Mouse (Mus musculus): ENCODE results near the gene Morc3. TPM values are rescaled to one million over a fixed set of nuclear protein-coding genes. Genes with fewer than 3 reads are reported as not detected.

The Morc3 gene
- polyA plus RNA-seq (2014; fragmentation: Illumina TruSeq; extraction: RNeasy Lipid Tissue Mini Kit (QIAGEN cat#74804); ENCODE audit: low read depth, low replicate concordance), result 135 TPM

DNA sequence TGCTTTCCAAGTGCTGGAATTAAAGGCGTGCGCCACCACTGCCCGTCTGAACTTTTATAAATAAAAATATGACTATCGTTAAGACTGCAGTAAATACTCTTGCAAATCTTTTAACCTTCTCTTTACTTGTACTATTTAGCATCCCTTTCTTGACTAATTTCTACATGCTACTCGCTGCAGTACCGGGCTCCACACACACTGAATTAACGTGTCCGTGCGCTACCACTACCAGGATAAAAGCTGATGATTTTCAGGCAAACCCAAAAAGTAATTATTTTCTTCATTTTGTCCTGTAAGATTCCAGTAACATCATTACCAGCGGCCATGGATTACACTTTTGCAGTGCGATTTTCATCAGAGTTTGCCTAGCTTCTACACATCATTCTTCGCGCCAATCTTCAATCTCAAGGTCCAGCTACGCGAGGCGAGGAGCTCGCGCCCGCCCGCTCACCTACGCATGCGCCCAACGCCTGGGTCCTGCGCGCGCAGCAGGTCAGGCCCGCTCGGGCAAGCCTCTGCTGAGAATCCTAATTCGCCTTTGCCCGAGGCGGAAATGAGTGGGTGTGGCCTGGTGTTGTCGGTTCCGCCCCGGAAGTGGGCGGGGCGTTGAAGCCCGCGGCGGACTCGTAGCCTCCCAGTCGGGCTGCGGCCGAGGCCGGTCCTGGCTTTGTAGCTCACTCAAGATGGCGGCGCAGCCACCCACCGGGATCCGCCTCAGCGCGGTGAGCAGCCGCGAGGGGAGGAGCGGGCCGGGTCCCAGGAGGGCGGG, at the start of gene Morc3:
TSS of gene Morc3 (plus strand) at position 495 of the 769 bp plus-strand sequence.

DNA sequence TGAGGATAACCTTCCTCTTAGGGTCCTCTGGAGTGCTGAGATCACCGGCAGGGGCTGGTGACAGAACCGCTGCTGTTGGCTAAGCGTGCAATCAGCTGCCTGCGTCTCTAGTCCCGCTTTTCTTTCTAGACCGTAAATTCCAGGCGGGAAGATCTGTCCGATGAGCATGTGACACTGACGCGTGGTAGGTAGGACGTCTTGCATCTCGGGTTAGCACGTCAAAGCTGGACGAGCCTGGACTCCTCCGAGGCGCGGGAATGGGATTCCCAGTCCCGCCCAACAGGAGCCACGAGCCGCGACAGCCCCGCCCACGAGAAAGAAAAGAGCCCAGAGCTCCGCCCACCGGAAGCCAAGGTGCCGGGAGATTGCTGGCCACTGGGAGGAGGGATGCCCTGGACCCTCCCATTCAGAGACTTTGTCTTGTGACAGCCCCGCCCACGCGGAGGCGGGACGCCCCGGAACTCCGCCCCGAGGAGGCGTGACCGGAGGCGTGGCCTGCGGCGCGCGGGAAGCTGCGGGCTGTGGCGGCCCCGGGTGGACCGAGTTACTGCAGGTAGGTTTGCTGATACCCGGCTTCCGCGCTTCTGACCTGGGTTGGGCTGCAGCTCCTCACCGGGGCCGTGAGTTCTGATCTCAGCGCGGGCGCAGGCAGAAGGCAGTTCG, 51.6 kb downstream of the Morc3 start, which contains the start of gene Chaf1b:
TSS of gene Chaf1b (plus strand) at position 479 of the 663 bp plus-strand sequence.

Other genes starting within 250 kb of the Morc3 start
- 0.41 TPM for gene Setd4, start 228.1 kb upstream of the Morc3 start, polyA plus RNA-seq (2014; fragmentation: Illumina TruSeq; extraction: RNeasy Lipid Tissue Mini Kit (QIAGEN cat#74804); ENCODE audit: low read depth, low replicate concordance)
- gene Cbr1, start 226.3 kb upstream of the Morc3 start, polyA plus RNA-seq (2014; fragmentation: Illumina TruSeq; extraction: RNeasy Lipid Tissue Mini Kit (QIAGEN cat#74804); ENCODE audit: low read depth, low replicate concordance), result 14.6 TPM
- gene Gm5678, start 204.0 kb upstream of the Morc3 start, polyA plus RNA-seq (2014; fragmentation: Illumina TruSeq; extraction: RNeasy Lipid Tissue Mini Kit (QIAGEN cat#74804); ENCODE audit: low read depth, low replicate concordance), result not detected
- 9.6 TPM for gene Cbr3, start 148.9 kb upstream of the Morc3 start, polyA plus RNA-seq (2014; fragmentation: Illumina TruSeq; extraction: RNeasy Lipid Tissue Mini Kit (QIAGEN cat#74804); ENCODE audit: low read depth, low replicate concordance)
- 9.6 TPM for gene Dop1b, start 120.2 kb upstream of the Morc3 start, polyA plus RNA-seq (2014; fragmentation: Illumina TruSeq; extraction: RNeasy Lipid Tissue Mini Kit (QIAGEN cat#74804); ENCODE audit: low read depth, low replicate concordance)
- 0.82 TPM for gene Chaf1b, start 51.8 kb downstream of the Morc3 start, polyA plus RNA-seq (2014; fragmentation: Illumina TruSeq; extraction: RNeasy Lipid Tissue Mini Kit (QIAGEN cat#74804); ENCODE audit: low read depth, low replicate concordance)
- gene Cldn14, start 176.7 kb downstream of the Morc3 start, polyA plus RNA-seq (2014; fragmentation: Illumina TruSeq; extraction: RNeasy Lipid Tissue Mini Kit (QIAGEN cat#74804); ENCODE audit: low read depth, low replicate concordance), result not detected

Data from adrenal gland, adult 10 weeks (tissue).